Mouse (Mus musculus) WW6 (cell line): ENCODE data around the gene E4f1.

Source experiments
- DNase-seq: peaks from one replicate; pipeline ENCODE4 v3.0.0-alpha.2; 2013; ENCODE audit warnings: low read depth, low spot score

The E4f1 gene

GRCm38 (mm10) chr17:24469910-24470602 lies at the start of gene E4f1, which contains the start of gene Pgp:
Gene E4f1 (minus strand): TSS chr17:24470313.
Gene Pgp (plus strand): TSS chr17:24470392.
- peak; percentile 95 for DNase-seq

DNA sequence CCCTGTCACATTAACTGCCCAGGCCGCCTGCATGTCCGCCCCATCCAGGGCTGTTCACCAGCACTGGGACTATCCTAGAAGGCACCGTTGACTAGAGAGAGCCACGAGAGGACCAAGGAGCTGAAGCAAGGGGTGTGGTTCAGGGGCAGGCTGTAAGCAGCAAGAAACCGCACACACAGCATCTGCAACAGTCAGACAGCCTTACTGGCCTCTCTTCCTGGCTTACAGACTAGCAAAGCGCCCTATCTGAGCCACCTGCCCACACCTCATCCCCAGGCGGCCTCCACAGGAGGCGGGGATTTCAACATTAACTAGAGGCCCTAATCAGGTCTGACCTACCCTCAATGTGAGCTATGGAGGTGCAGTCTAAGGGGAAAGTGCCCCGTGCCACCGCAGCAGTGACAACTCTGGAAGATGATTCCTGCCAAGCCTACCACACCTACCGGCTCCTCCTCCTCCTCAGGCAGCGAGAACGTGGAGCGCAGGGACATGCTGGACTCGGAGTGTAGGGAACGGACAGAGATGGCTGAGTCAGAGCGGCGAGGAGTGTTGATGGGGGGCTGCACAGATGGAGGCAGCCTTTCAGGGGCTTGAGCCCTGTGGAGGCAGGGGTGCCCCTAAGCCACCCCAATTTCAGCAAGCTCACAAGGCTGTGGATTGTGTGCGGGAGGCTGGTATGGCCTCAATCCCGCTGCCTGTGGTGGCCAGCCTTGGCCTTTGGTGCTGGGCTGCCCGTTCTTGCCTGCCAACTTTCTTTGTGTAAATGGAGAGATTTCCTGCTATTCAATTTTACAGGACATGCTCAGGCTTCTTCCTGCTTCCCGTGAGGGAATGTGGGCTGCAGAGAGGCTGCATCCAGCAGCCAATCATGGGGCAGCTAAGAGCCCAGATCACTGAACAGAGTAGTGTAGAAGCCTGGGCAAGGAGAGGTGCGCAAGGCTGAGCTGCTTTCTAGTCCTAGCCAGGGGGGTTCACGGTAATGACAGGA lies 44.5 kb upstream of the E4f1 start:
- DNase-seq = no peak

GRCm38 (mm10) chr17:24513609-24514008 lies 43.5 kb upstream of the E4f1 start:
- no peak for DNase-seq

- no peak for DNase-seq
These were observed 37.8 kb upstream of the E4f1 start for GRCm38 (mm10) chr17:24507806-24508460.

GRCm38 (mm10) chr17:24507129-24507664 lies 37.1 kb upstream of the E4f1 start:
- no peak for DNase-seq

- no peak for DNase-seq
These were observed 36.4 kb upstream of the E4f1 start for GRCm38 (mm10) chr17:24506332-24507070.

DNA sequence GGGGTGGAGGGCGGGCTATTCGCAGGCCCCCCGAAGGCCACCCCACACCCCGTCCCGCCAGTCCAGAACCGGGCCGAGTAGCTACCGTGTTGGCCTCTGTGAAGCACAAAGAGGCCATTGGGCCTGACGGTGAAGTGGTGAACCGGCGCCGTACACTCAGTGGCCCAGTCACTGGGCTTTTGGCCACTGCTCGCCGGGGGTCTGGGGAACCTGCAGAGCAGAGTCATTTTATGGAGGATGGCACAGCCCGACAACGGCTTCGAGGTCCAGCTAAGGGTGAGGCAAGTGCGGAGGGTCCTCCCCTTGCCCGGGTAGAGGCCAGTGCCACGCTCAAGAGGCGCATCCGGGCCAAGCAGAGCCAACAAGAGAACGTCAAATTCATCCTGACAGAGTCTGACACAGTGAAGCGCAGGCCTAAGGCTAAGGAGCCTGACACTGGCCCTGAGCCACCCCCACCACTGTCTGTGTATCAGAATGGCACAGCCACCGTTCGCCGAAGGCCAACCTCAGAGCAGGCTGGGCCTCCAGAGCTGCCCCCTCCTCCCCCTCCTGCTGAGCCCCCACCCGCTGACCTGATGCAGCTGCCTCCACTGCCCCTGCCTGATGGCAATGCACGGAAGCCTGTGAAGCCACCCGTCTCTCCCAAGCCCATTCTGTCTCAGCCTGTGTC lies 35.3 kb upstream of the E4f1 start:
- no peak for DNase-seq

- no peak for DNase-seq
These were observed 34.0 kb upstream of the E4f1 start for GRCm38 (mm10) chr17:24504085-24504484.

GRCm38 (mm10) chr17:24502208-24502607 lies 32.1 kb upstream of the E4f1 start:
- DNase-seq = no peak

DNA sequence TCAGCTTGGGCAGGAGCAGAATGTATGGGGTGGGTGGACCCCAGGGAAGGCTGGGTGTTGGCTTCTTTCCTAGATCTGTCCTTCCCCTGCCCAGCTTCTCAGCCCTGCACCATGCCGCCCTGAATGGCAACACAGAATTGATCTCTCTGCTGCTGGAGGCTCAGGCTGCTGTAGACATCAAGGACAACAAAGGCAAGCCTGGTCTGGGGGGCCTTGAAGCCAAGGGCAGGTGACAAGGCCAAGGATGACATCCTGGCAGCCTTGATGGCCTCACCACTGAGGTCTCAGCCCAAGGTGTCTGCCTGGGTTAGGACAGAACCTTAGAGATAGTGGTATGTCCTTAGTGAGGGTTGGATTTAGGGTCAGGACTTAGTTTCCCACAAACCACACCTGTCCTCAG lies 25.9 kb upstream of the E4f1 start:
- DNase-seq = no peak

DNA sequence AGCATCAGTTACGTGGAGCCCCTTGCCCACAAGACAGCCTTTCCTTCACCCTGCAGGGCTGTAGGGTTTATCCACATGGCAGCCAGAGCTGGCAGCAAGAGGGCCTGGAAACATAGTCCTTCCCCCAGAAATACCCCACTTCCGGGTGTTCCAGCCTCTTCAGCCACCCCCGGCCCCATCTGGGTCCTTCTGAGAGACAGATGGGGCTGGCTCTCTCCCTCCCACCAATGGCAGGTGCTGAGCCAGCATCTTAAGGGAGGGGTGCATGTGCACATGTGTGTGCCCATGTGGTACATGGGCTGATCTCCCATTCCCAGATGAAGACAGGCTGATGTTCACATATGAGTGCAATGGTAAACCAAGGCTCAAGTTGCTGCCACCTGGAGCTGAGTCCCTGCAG lies 25.3 kb upstream of the E4f1 start:
- no peak for DNase-seq

GRCm38 (mm10) chr17:24494627-24495335 lies 24.7 kb upstream of the E4f1 start:
- DNase-seq = no peak

GRCm38 (mm10) chr17:24490399-24490798 lies 20.3 kb upstream of the E4f1 start:
- no peak for DNase-seq

DNA sequence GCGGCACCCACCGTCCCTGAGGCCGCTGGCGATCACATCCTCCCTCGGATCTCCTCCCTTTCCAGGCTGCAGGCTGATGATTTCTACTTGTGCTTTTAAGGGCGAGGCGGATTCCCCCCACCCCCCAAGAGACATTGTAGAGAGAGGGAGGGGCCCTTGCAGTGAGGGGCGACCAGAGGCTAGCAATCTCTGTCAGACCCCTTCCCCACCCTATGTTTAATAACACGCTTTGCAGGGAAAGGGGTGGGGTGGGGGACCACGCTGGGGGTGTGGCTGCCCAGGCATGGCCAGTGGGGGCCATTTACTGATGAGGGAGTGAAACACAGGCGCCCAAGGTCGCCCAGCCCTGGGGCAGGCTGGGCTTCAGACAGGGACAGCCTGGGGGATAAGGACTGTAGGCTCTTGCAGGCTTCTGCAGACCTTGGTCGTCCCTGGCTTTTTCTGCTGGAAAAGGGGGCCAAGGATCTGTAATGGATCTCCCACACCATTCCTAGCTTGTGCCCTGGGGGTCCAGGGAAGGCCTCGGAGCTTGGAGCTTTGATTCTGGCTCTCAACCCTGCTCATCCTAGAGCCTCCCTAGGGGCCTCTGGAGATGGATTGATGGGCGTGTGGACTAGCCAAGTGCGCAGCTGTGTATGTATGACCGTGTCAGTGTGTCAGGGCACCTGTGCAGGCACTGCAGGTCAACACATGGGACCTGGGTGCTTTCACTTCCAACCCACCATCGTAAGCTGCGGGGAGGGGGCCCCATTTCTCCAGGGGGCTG lies 19.3 kb upstream of the E4f1 start:
- no peak for DNase-seq

DNA sequence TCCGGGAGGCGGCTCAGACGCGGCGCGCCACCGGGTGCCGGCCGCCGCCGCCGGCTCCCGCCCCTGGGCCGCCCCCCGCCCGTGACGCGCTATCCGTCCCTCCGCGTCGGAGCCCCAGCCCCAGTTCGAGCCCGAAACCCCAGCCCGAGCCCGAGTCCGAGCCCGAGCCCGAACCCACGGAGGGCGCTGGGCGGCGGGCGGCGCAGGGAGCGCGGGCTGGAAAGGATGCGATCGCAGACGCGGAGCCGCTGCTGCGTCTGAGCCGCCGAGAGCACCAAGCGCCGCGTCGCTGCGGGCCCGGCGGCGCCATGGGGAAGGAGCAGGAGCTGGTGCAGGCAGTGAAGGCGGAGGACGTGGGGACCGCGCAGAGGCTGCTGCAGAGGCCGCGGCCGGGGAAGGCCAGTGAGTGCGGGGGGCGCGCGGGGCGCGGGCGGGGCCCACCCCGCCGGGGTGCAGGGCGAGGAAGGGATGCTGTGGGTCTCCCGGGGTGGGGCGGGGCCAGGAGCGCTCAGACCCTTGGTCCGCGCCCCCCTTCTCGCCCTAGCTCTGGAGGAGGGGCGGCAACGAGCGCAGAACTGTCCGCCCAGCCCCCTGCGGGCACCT lies 18.6 kb upstream of the E4f1 start:
- no peak for DNase-seq

DNA sequence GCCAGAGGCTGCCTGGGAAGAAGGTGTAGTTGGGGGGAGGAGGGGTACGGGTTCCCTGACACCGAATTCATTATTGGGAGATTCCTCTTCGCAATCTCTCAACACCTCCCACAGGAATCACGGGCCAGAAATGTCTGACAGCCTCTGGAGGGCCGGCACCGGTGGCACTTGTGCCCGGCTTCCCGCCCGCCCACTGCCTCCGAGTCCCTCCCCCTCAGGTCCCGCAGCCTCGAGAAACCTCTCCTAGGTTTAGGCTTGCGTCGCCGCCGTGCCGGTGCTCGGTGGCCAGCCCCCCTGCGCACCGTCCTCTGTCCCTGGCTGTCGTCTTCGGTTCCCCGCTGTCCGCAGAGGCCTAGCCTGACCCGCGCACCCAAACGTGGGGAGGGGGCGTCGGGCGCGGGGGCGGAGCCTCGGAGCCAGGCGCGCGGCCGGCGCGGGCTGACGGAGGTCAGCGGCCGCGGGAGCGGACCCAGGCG lies 18.1 kb upstream of the E4f1 start, which contains the start of gene Caskin1:
TSS of gene Caskin1 (plus strand) at position 416 of the 476 bp plus-strand sequence.
- DNase-seq = no peak

- no peak for DNase-seq
These were observed 15.2 kb upstream of the E4f1 start for GRCm38 (mm10) chr17:24485090-24485860.

DNA sequence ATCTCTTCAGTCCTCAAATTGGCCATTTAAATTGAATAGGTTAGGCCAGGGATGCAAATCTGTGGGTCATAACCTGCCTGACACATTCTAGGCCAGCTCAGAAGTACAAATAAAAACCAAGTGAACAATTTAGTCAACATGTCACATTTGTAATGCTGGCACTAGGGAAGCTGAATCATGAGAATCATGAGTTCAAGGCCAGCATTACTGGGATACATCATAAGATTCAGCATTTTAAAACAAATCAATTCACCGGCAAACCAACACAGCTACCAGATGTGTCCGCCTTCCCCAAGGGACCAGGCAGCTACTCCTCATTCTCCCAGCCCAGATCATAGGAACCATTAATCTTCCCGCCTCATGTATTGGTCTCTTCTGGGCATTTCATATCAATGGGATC lies 13.4 kb upstream of the E4f1 start:
- no peak for DNase-seq
